Mouse (Mus musculus) CD8-positive naive resting alpha-beta T cell, adult 2 months (primary cell): Measurements from ENCODE around the gene Xpr1.

Source experiments
- DNase-seq, 2 experiments: peaks; one replicate each; pipeline ENCODE4 v3.0.0; 2022; ENCODE audit warnings: low read depth in 2 of 2, low spot score in 2 of 2

The Xpr1 gene

GRCm38 (mm10) chr1:155407697-155408576 lies 9.3 kb downstream of the Xpr1 start:
- no peak for DNase-seq

GRCm38 (mm10) chr1:155400056-155400455 lies 17.2 kb downstream of the Xpr1 start:
- DNase-seq = no peak

GRCm38 (mm10) chr1:155394829-155395228 lies 22.4 kb downstream of the Xpr1 start:
- no peak for DNase-seq

GRCm38 (mm10) chr1:155394021-155394420 lies 23.2 kb downstream of the Xpr1 start:
- DNase-seq = no peak

GRCm38 (mm10) chr1:155392825-155393224 lies 24.4 kb downstream of the Xpr1 start:
- DNase-seq = no peak

GRCm38 (mm10) chr1:155391537-155391936 lies 25.7 kb downstream of the Xpr1 start:
- DNase-seq = no peak

GRCm38 (mm10) chr1:155388418-155388817 lies 28.8 kb downstream of the Xpr1 start:
- no peak for DNase-seq

GRCm38 (mm10) chr1:155386551-155386950 lies 30.7 kb downstream of the Xpr1 start:
- no peak for DNase-seq

- DNase-seq = no peak
Observed at GRCm38 (mm10) chr1:155383319-155384302, 33.6 kb downstream of the Xpr1 start.

GRCm38 (mm10) chr1:155381931-155382330 lies 35.3 kb downstream of the Xpr1 start:
- no peak for DNase-seq

- DNase-seq = no peak
Observed at GRCm38 (mm10) chr1:155379289-155379688, 37.9 kb downstream of the Xpr1 start.

- DNase-seq = no peak
Observed at GRCm38 (mm10) chr1:155372821-155373220, 44.4 kb downstream of the Xpr1 start.

GRCm38 (mm10) chr1:155370075-155370658 lies 47.0 kb downstream of the Xpr1 start:
- DNase-seq = no peak

- DNase-seq = no peak
Observed at GRCm38 (mm10) chr1:155366366-155366765, 50.8 kb downstream of the Xpr1 start.

GRCm38 (mm10) chr1:155361502-155362126 lies 55.6 kb downstream of the Xpr1 start:
- DNase-seq = no peak

- DNase-seq = no peak
Observed at GRCm38 (mm10) chr1:155353096-155353495, 64.1 kb downstream of the Xpr1 start.

GRCm38 (mm10) chr1:155351527-155351926 lies 65.7 kb downstream of the Xpr1 start:
- DNase-seq = no peak

GRCm38 (mm10) chr1:155348491-155348890 lies 68.7 kb downstream of the Xpr1 start:
- DNase-seq = no peak

GRCm38 (mm10) chr1:155347339-155347738 lies 69.9 kb downstream of the Xpr1 start:
- DNase-seq = no peak

- DNase-seq = no peak
Observed at GRCm38 (mm10) chr1:155344019-155344418, 73.2 kb downstream of the Xpr1 start.

- DNase-seq = no peak
Observed at GRCm38 (mm10) chr1:155339622-155340021, 77.6 kb downstream of the Xpr1 start.
